Mouse (Mus musculus): ENCODE results near the gene Rcor1.

- no peak for TF ChIP-seq CTCF (IDR thresholded peaks at IDR 0.05; ENCODE audit: low read depth, low read length)
- TF ChIP-seq POLR2A (IDR thresholded peaks at IDR 0.05; ENCODE audit: borderline replicate concordance, low read depth, low read length), result no peak
Observed at GRCm38 (mm10) chr12:111085579-111085978, 46.4 kb downstream of the Rcor1 start.
